Comparison of ENCODE assay signal across 8 mouse cellular contexts in genomic region chr8:72761322-72762051, GRCm38 (mm10). TPM values are rescaled to one million over a fixed set of nuclear protein-coding genes. Genes with fewer than 3 reads are reported as not detected.
DNase-seq lines count a peak whose midpoint lies in the region; ATAC-seq and TF ChIP-seq lines count a peak whose summit lies in the region.

F2rl3 (plus strand) TSS chr8:72761880.

- H3K4me2 ChIP-seq in lung, embryonic 16.5 days (ENCODE audit: low read depth, low read length) = peak within 1 kb of the TSS; percentile 21
- peak within 1 kb of the TSS; percentile 15; the same call in 1 of the 2 replicates for H3K4me2 ChIP-seq in heart, embryonic 15.5 days
- no peak within 1 kb of the TSS for H3K4me2 ChIP-seq in midbrain, embryonic 14.5 days (ENCODE audit: low read length)

- peaks cover 3% of the 10 kb centered on the region; the same call in 1 of the 2 replicates for H3K4me1 ChIP-seq in lung, embryonic 16.5 days (replicated peaks; ENCODE audit: control insufficient read depth, insufficient read depth, low read length)
- peaks cover 3% of the 10 kb centered on the region; the same call in 1 of the 2 replicates for H3K4me1 ChIP-seq in heart, embryonic 15.5 days (replicated peaks)
- peaks cover 19% of the 10 kb centered on the region for H3K4me1 ChIP-seq in thymus, adult 2 months (replicated peaks; ENCODE audit: control insufficient read depth, insufficient read depth, low read length)
- no peaks in the 10 kb centered on the region for H3K4me1 ChIP-seq in midbrain, embryonic 14.5 days (ENCODE audit: control insufficient read depth, insufficient read depth, low read length)

- WGBS in lung, embryonic 16.5 days = 61% methylated on average over 7 of the region's 7 CpGs
- WGBS in heart, embryonic 15.5 days = 54% methylated on average over 7 of the region's 7 CpGs
- 6% methylated on average over 7 of the region's 7 CpGs for WGBS in thymus, adult 2 months
- WGBS in midbrain, embryonic 14.5 days = 88% methylated on average over 7 of the region's 7 CpGs

- no peak within 1 kb of the TSS for H3K9ac ChIP-seq in lung, embryonic 16.5 days (ENCODE audit: low read length)
- H3K9ac ChIP-seq in heart, embryonic 15.5 days = no peak within 1 kb of the TSS
- no peak within 1 kb of the TSS for H3K9ac ChIP-seq in midbrain, embryonic 14.5 days (replicated peaks; ENCODE audit: low read length)

- no peak for DNase-seq in lung, adult 18-20 months
- peak; percentile 43 for DNase-seq in kidney, postnatal 10 days
- peak; percentile 59 for DNase-seq in thymus, adult 2 months
- no peak for DNase-seq in ovary, postnatal 36 days (ENCODE audit: low spot score)
- DNase-seq in urinary bladder, adult 2 months (ENCODE audit: low spot score) = no peak
- no peak for DNase-seq in midbrain, embryonic 14.5 days

- H3K4me3 ChIP-seq in lung, embryonic 16.5 days (ENCODE audit: low read length) = peak within 1 kb of the TSS; percentile 6; the same call in 1 of the 2 replicates
- H3K4me3 ChIP-seq in heart, embryonic 15.5 days = no peak within 1 kb of the TSS
- H3K4me3 ChIP-seq in thymus, adult 2 months (ENCODE audit: control insufficient read depth, insufficient read depth, low read length) = peak within 1 kb of the TSS; percentile 39
- no peak within 1 kb of the TSS for H3K4me3 ChIP-seq in midbrain, embryonic 14.5 days (replicated peaks; ENCODE audit: low read depth, low read length)

- no peaks in the 10 kb centered on the region for H3K27me3 ChIP-seq in lung, embryonic 16.5 days (ENCODE audit: control insufficient read depth, insufficient read depth, low read depth, low read length)
- H3K27me3 ChIP-seq in heart, embryonic 15.5 days = no peaks in the 10 kb centered on the region
- H3K27me3 ChIP-seq in thymus, adult 2 months (ENCODE audit: control insufficient read depth, insufficient read depth, low read length) = no peaks in the 10 kb centered on the region
- H3K27me3 ChIP-seq in midbrain, embryonic 14.5 days (ENCODE audit: control insufficient read depth, insufficient read depth, low read length) = no peaks in the 10 kb centered on the region

- H3K9me3 ChIP-seq in lung, embryonic 16.5 days (ENCODE audit: control insufficient read depth, low read length) = no peaks in the 10 kb centered on the region
- H3K9me3 ChIP-seq in heart, embryonic 15.5 days (replicated peaks) = no peaks in the 10 kb centered on the region
- H3K9me3 ChIP-seq in midbrain, embryonic 14.5 days (ENCODE audit: control insufficient read depth, low read length) = no peaks in the 10 kb centered on the region

- no peak for TF ChIP-seq CTCF in thymus, adult 2 months (IDR thresholded peaks at IDR 0.05; ENCODE audit: borderline replicate concordance, control insufficient read depth, extremely low read depth, insufficient read depth, low read length, poor library complexity)

- H3K27ac ChIP-seq in lung, embryonic 16.5 days (ENCODE audit: low read length) = peak within 1 kb of the TSS; percentile 59
- H3K27ac ChIP-seq in heart, embryonic 15.5 days = peak within 1 kb of the TSS; percentile 29
- H3K27ac ChIP-seq in thymus, adult 2 months (ENCODE audit: control insufficient read depth, insufficient read depth, low read length) = no peak within 1 kb of the TSS
- H3K27ac ChIP-seq in midbrain, embryonic 14.5 days (replicated peaks; ENCODE audit: low read depth, low read length) = no peak within 1 kb of the TSS

- no peak for TF ChIP-seq POLR2A in thymus, adult 2 months (IDR thresholded peaks at IDR 0.05; ENCODE audit: control insufficient read depth, extremely low read depth, insufficient read depth, low read length, poor library complexity)

- peaks cover 20% of the 10 kb centered on the region for H3K36me3 ChIP-seq in lung, embryonic 16.5 days (ENCODE audit: control insufficient read depth, insufficient read depth, low read length)
- H3K36me3 ChIP-seq in heart, embryonic 15.5 days = peaks cover 27% of the 10 kb centered on the region
- H3K36me3 ChIP-seq in thymus, adult 2 months (ENCODE audit: control insufficient read depth, insufficient read depth, low read length) = peaks cover 16% of the 10 kb centered on the region
- H3K36me3 ChIP-seq in midbrain, embryonic 14.5 days (ENCODE audit: control insufficient read depth, insufficient read depth, low read length) = peaks cover 23% of the 10 kb centered on the region

- peak; percentile 73 for ATAC-seq in lung, embryonic 16.5 days (ENCODE audit: low read depth)
- 0 out of 2 replicates have a peak, but pooled peaks have one; percentile 8 for ATAC-seq in heart, embryonic 15.5 days (replicated peaks; ENCODE audit: insufficient number of reproducible peaks, insufficient read depth, low FRiP score, low read depth)
- no peak for ATAC-seq in midbrain, embryonic 14.5 days (ENCODE audit: low FRiP score, low TSS enrichment)

RNA-seq across cellular contexts. Expression of gene F2rl3, which starts in this region (rescaled TPM):
- polyA plus RNA-seq in lung, embryonic 16.5 days (2015; fragmentation: Nextera tagmentation; extraction: Ambion mirVana) = 3.0 and 3.6 TPM in 2 replicates
- 1.0 and 1.3 TPM in 2 replicates for polyA plus RNA-seq in heart, embryonic 15.5 days (2015; fragmentation: Nextera tagmentation; extraction: Ambion mirVana)
- polyA plus RNA-seq in thymus, adult 2 months (2012; rRNA removed) = 18.8 and 24.9 TPM in 2 replicates
- 1.0 and 1.2 TPM in 2 replicates for polyA plus RNA-seq in urinary bladder, adult 2 months (2012; rRNA removed)
- 0.63 and 0.74 TPM in 2 replicates for polyA plus RNA-seq in midbrain, embryonic 14.5 days (2014; fragmentation: Nextera tagmentation; extraction: Ambion mirVana)

Comparison
In these comparisons a context has a peak if more than half of its experiments do, and no peak if none do; other contexts are left out.
1. H3K27ac ChIP-seq: peak in lung, embryonic 16.5 days (single experiment) and heart, embryonic 15.5 days (single experiment); none in thymus, adult 2 months (single experiment) and midbrain, embryonic 14.5 days (single experiment).
2. H3K4me3 ChIP-seq: peak in lung, embryonic 16.5 days (single experiment) and thymus, adult 2 months (single experiment); none in heart, embryonic 15.5 days (single experiment) and midbrain, embryonic 14.5 days (single experiment).
3. DNase-seq: peak in kidney, postnatal 10 days (single experiment) and thymus, adult 2 months (single experiment); none in lung, adult 18-20 months (0 of 2), ovary, postnatal 36 days (single experiment), urinary bladder, adult 2 months (single experiment) and midbrain, embryonic 14.5 days (single experiment).